Mouse (Mus musculus): Measurements from ENCODE around the gene Cpox. TPM values are rescaled to one million over a fixed set of nuclear protein-coding genes. Genes with fewer than 3 reads are reported as not detected.

Cpox gene
- polyA plus RNA-seq, 1 experiment from 2014 or later: 15.5 TPM

- H3K4me3 ChIP-seq: no peak overlapping the region
- no peaks in the 10 kb centered on the region for H3K4me1 ChIP-seq
- H3K4me2 ChIP-seq: no peak overlapping the region
- H3K27ac ChIP-seq: no peak overlapping the region
- H3K27me3 ChIP-seq (replicated peaks): no peaks in the 10 kb centered on the region
- no peak overlapping the region for H3K9ac ChIP-seq
- no peaks in the 10 kb centered on the region for H3K9me3 ChIP-seq
- peak; percentile 84 for ATAC-seq (replicated peaks)
- H3K36me3 ChIP-seq (replicated peaks): no peaks in the 10 kb centered on the region
Observed at GRCm38 (mm10) chr16:58704999-58705398, 34.9 kb downstream of the Cpox start.

- H3K36me3 ChIP-seq (replicated peaks): no peaks in the 10 kb centered on the region
- no peak for ATAC-seq (replicated peaks)
- no peaks in the 10 kb centered on the region for H3K4me1 ChIP-seq
- no peak overlapping the region for H3K4me3 ChIP-seq
- H3K27ac ChIP-seq: no peak overlapping the region
- H3K27me3 ChIP-seq (replicated peaks): no peaks in the 10 kb centered on the region
- no peaks in the 10 kb centered on the region for H3K9me3 ChIP-seq
- WGBS: 93% methylated on average over 4 of the region's 4 CpGs
- no peak overlapping the region for H3K9ac ChIP-seq
- H3K4me2 ChIP-seq: no peak overlapping the region
Observed at GRCm38 (mm10) chr16:58707276-58707905, 37.3 kb downstream of the Cpox start.

GRCm38 (mm10) chr16:58708601-58709475, 38.7 kb downstream of the Cpox start:
- no peak overlapping the region for H3K4me3 ChIP-seq
- no peaks in the 10 kb centered on the region for H3K4me1 ChIP-seq
- H3K4me2 ChIP-seq: no peak overlapping the region
- no peak for ATAC-seq (replicated peaks)
- no peaks in the 10 kb centered on the region for H3K36me3 ChIP-seq (replicated peaks)
- 85% methylated on average over 3 of the region's 3 CpGs for WGBS
- no peak overlapping the region for H3K9ac ChIP-seq
- H3K27me3 ChIP-seq (replicated peaks): no peaks in the 10 kb centered on the region
- no peak overlapping the region for H3K27ac ChIP-seq
- H3K9me3 ChIP-seq: no peaks in the 10 kb centered on the region

- H3K27ac ChIP-seq: no peak overlapping the region
- H3K4me2 ChIP-seq: no peak overlapping the region
- H3K4me3 ChIP-seq: no peak overlapping the region
- H3K9ac ChIP-seq: no peak overlapping the region
- H3K36me3 ChIP-seq (replicated peaks): no peaks in the 10 kb centered on the region
- H3K4me1 ChIP-seq: no peaks in the 10 kb centered on the region
- ATAC-seq (replicated peaks): no peak
- 77% methylated on average over 4 of the region's 4 CpGs for WGBS
- H3K9me3 ChIP-seq: no peaks in the 10 kb centered on the region
- no peaks in the 10 kb centered on the region for H3K27me3 ChIP-seq (replicated peaks)
Observed at GRCm38 (mm10) chr16:58709536-58709935, 39.4 kb downstream of the Cpox start.

- Histone ChIP-seq H3K9ac (no peak overlapping the region), H3K4me1 (no peaks in the 10 kb centered on the region), H3K36me3 (replicated peaks) (no peaks in the 10 kb centered on the region), H3K27ac (no peak overlapping the region), H3K4me2 (no peak overlapping the region), H3K9me3 (no peaks in the 10 kb centered on the region), H3K27me3 (replicated peaks) (no peaks in the 10 kb centered on the region), H3K4me3 (no peak overlapping the region)
- ATAC-seq (replicated peaks): no peak
- 85% methylated on average over 8 of the region's 8 CpGs for WGBS
Observed at GRCm38 (mm10) chr16:58712221-58712620, 42.1 kb downstream of the Cpox start.

GRCm38 (mm10) chr16:58713128-58713527, 43.0 kb downstream of the Cpox start:
- WGBS: 84% methylated on average over 1 of the region's 1 CpGs
- Histone ChIP-seq H3K9ac (no peak overlapping the region), H3K4me3 (no peak overlapping the region), H3K27me3 (replicated peaks) (no peaks in the 10 kb centered on the region), H3K36me3 (replicated peaks) (no peaks in the 10 kb centered on the region), H3K27ac (no peak overlapping the region), H3K9me3 (no peaks in the 10 kb centered on the region), H3K4me1 (no peaks in the 10 kb centered on the region), H3K4me2 (no peak overlapping the region)
- no peak for ATAC-seq (replicated peaks)

GRCm38 (mm10) chr16:58715018-58715417, 44.9 kb downstream of the Cpox start:
- no peaks in the 10 kb centered on the region for H3K9me3 ChIP-seq
- no peak overlapping the region for H3K27ac ChIP-seq

GRCm38 (mm10) chr16:58718666-58719120, 48.6 kb downstream of the Cpox start, which contains the start of gene Gpr15:
Gene Gpr15, minus strand, starts transcription at chr16:58719070.
- ATAC-seq (replicated peaks): no peak

More at GRCm38 (mm10) chr16:58715018-58715417, 44.9 kb downstream of the Cpox start:
- Histone ChIP-seq H3K4me1 (no peaks in the 10 kb centered on the region), H3K4me2 (no peak overlapping the region), H3K4me3 (no peak overlapping the region), H3K9ac (no peak overlapping the region), H3K36me3 (replicated peaks) (no peaks in the 10 kb centered on the region), H3K27me3 (replicated peaks) (no peaks in the 10 kb centered on the region)
- WGBS: 64% methylated on average over 4 of the region's 4 CpGs
- ATAC-seq (replicated peaks): no peak

GRCm38 (mm10) chr16:58722292-58722691, 52.2 kb downstream of the Cpox start:
- no peak overlapping the region for H3K4me3 ChIP-seq
- no peaks in the 10 kb centered on the region for H3K4me1 ChIP-seq
- H3K27me3 ChIP-seq (replicated peaks): no peaks in the 10 kb centered on the region
- no peak overlapping the region for H3K9ac ChIP-seq
- H3K4me2 ChIP-seq: no peak overlapping the region
- no peak for ATAC-seq (replicated peaks)
- no peaks in the 10 kb centered on the region for H3K9me3 ChIP-seq
- no peaks in the 10 kb centered on the region for H3K36me3 ChIP-seq (replicated peaks)
- WGBS: 89% methylated on average over 2 of the region's 2 CpGs
- H3K27ac ChIP-seq: no peak overlapping the region

More at GRCm38 (mm10) chr16:58718666-58719120, 48.6 kb downstream of the Cpox start, which contains the start of gene Gpr15:
- H3K4me1 ChIP-seq: no peaks in the 10 kb centered on the region
- H3K4me3 ChIP-seq: no peak within 1 kb of the TSS
- no peaks in the 10 kb centered on the region for H3K9me3 ChIP-seq
- H3K27me3 ChIP-seq (replicated peaks): no peaks in the 10 kb centered on the region
- no peak within 1 kb of the TSS for H3K27ac ChIP-seq
- 92% methylated on average over 7 of the region's 7 CpGs for WGBS
- H3K36me3 ChIP-seq (replicated peaks): no peaks in the 10 kb centered on the region
- no peak within 1 kb of the TSS for H3K9ac ChIP-seq
- H3K4me2 ChIP-seq: no peak within 1 kb of the TSS

- H3K27me3 ChIP-seq (replicated peaks): no peaks in the 10 kb centered on the region
- peaks cover 11% of the 10 kb centered on the region; the same call in 1 of the 2 replicates for H3K36me3 ChIP-seq (replicated peaks)
- H3K27ac ChIP-seq: no peak overlapping the region
- H3K9me3 ChIP-seq: no peaks in the 10 kb centered on the region
- H3K4me1 ChIP-seq: peaks cover 15% of the 10 kb centered on the region
- ATAC-seq (replicated peaks): no peak
- no peak overlapping the region for H3K9ac ChIP-seq
- no peak overlapping the region for H3K4me3 ChIP-seq
- 77% methylated on average over 11 of the region's 11 CpGs for WGBS
- peak overlapping the region; percentile 51; the same call in 1 of the 2 replicates for H3K4me2 ChIP-seq
Observed at GRCm38 (mm10) chr16:58726680-58727476, 56.8 kb downstream of the Cpox start.

- peak within 1 kb of the TSS; percentile 55 for H3K4me2 ChIP-seq
- H3K27ac ChIP-seq: peak within 1 kb of the TSS; percentile 92
- H3K4me1 ChIP-seq: peaks cover 15% of the 10 kb centered on the region
- H3K9me3 ChIP-seq: no peaks in the 10 kb centered on the region
- ATAC-seq (replicated peaks): peak; percentile 100
- H3K4me3 ChIP-seq: peak within 1 kb of the TSS; percentile 58
- H3K36me3 ChIP-seq (replicated peaks): peaks cover 17% of the 10 kb centered on the region; the same call in 1 of the 2 replicates
- H3K9ac ChIP-seq: peak within 1 kb of the TSS; percentile 69
- WGBS: 2% methylated on average over 30 of the region's 35 CpGs
- H3K27me3 ChIP-seq (replicated peaks): no peaks in the 10 kb centered on the region
Observed at GRCm38 (mm10) chr16:58727477-58728131, 57.5 kb downstream of the Cpox start, which contains the start of gene Cldnd1. Gene Cldnd1, plus strand, starts transcription at chr16:58727910.
